Mouse (Mus musculus): ENCODE measurements around the gene Cdipt.

DNA sequence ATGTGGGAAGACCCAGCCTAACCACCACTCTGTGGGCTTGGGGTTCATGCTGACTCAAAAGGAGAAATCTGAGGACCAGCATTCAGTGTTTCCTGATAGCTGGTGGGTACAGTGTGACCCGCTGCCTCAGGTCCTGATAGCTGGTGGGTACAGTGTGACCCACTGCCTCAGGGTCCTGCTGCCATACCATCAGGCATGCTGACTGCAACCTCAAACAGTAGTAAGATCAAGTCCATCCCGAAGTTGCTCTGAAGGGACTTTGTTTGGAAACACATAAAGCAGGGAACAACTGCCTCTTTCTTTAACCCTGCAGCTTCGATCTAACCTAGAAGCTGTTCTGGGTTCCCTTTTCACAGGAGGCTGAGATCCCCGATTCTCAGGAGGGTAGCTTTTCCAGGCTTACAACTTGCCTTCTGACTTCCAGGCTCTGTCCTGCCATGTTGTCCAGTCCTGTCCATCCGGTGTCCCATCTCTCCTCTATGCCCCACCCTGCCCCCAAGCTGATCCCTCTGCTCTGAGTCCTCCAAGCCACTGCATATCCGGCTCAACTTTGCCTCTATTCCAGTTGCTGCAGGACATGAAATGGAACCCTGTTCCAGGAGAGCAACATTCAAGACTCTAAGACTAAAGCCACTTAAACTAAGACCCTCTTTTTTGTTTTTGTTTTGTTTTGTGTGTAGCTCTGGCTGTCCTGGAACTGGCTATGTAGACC is 31.8 kb downstream of the Cdipt start:
- TF ChIP-seq GATA1 (IDR thresholded peaks at IDR 0.05; ENCODE audit: low read length) (no peak), TAL1 (IDR thresholded peaks at IDR 0.05; ENCODE audit: low read length) (no peak)
